Mouse (Mus musculus) forebrain, embryonic 14.5 days (tissue): Measurements from ENCODE around the gene Zfp229. TPM values are rescaled to one million over a fixed set of nuclear protein-coding genes. Genes with fewer than 3 reads are reported as not detected.
"Not testable (repeated sequence)": the region's sequence is repeated elsewhere in the genome, so short reads cannot be mapped to it uniquely, and the experiment has no call there.

Source experiments
- ATAC-seq: fragments of 200-750 bp; cut with Nextera tagmentation; 2 replicates; pipeline ENCODE4 v1.8.0; 2017; ENCODE audit warnings: mild to moderate bottlenecking, moderate library complexity
- DNase-seq: peaks from one replicate; pipeline ENCODE4 v3.0.0-alpha.2; 2015; ENCODE audit warnings: low spot score
- H3K27ac ChIP-seq: fragments of 300-500 bp; sonication (generic); 2 replicates; pipeline ENCODE4 v1.5.1; 2014; ENCODE audit warnings: low read depth, mild to moderate bottlenecking, control low read depth, low read length, moderate library complexity
- H3K27me3 ChIP-seq: fragments of 300-500 bp; sonication (generic); replicated peaks from 2 replicates; pipeline ENCODE4 v1.6.1; 2014; ENCODE audit warnings: low read length, control low read depth, mixed read lengths; ENCODE audit not compliant: control insufficient read depth, insufficient read depth
- H3K36me3 ChIP-seq: fragments of 300-500 bp; sonication (generic); 2 replicates; pipeline ENCODE4 v1.6.1; 2014; ENCODE audit warnings: low read length, control low read depth; ENCODE audit not compliant: control insufficient read depth, insufficient read depth
- H3K4me1 ChIP-seq: fragments of 300-500 bp; sonication (generic); 2 replicates; pipeline ENCODE4 v1.6.1; 2014; ENCODE audit warnings: antibody characterized with exemption, low read length, control low read depth; ENCODE audit not compliant: control insufficient read depth, insufficient read depth
- H3K4me2 ChIP-seq: fragments of 300-500 bp; sonication (generic); 2 replicates; pipeline ENCODE4 v1.6.1; 2014; ENCODE audit warnings: mild to moderate bottlenecking, control low read depth, low read length
- H3K4me3 ChIP-seq: fragments of 300-500 bp; sonication (generic); 2 replicates; pipeline ENCODE4 v1.5.1; 2014; ENCODE audit warnings: low read depth, low read length, control low read depth
- H3K9ac ChIP-seq: fragments of 300-500 bp; sonication (generic); 2 replicates; pipeline ENCODE4 v1.6.1; 2014; ENCODE audit warnings: mild to moderate bottlenecking, low read length, control low read depth, moderate library complexity
- H3K9me3 ChIP-seq: fragments of 300-500 bp; sonication (generic); replicated peaks from 2 replicates; pipeline ENCODE4 v1.6.1; 2016; ENCODE audit warnings: low read length, control low read depth, mixed read lengths; ENCODE audit not compliant: control insufficient read depth
- WGBS: fragments of 180-500 bp; shearing (Covaris S2); extraction: QIAGEN DNeasy Blood & Tissue Kit; methylation state at CpG from one replicate; pipeline ENCODE4 v1.1.7; 2014; 5-methylcytosine and 5-hydroxymethylcytosine counted together
- polyA plus RNA-seq: library from polyadenylated mRNA; unstranded; fragments of >200 nt; fragmentation: Nextera tagmentation; extraction: Ambion mirVana; gene quantifications from 2 replicates; pipeline ENCODE4 v1.2.1, GENCODE M21; 2014

Gene Zfp229
- polyA plus RNA-seq, 1 experiment from 2014 or later, result 6.5 TPM

DNA sequence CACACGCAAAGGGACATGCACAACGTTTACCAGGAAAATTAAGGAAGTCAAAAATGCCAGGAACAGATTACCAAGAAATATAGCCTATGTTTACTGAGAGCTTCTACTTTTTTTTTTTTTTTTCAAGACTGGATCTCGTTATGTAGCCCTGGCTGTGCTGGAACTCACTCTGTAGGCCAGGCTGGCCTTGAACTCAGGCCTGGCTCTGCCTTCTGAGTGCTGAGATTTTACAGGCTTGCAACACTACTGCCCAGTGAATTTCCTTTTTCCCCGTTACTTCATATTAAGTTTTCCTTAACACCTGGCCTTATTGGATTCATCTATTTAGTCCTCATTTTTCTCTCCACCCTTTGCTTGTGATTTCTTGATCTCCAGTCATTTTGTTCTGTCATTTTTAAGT, 2.5 kb downstream of the Zfp229 start:
- Histone ChIP-seq H3K9me3 (no peaks in the 10 kb centered on the region), H3K4me3 (peak overlapping the region; percentile 63), H3K4me1 (peaks cover 6% of the 10 kb centered on the region; the same call in 1 of the 2 replicates), H3K4me2 (peak overlapping the region; percentile 58), H3K36me3 (peaks cover 8% of the 10 kb centered on the region), H3K9ac (peak overlapping the region; percentile 79), H3K27ac (peak overlapping the region; percentile 79; the same call in 1 of the 2 replicates), H3K27me3 (no peaks in the 10 kb centered on the region)
- WGBS, result 83% methylated on average over 4 of the region's 4 CpGs
- ATAC-seq (peak; percentile 35; the same call in 1 of the 2 replicates), DNase-seq (no peak)

GRCm38 (mm10) chr17:21733529-21734031, 3.0 kb downstream of the Zfp229 start:
- Histone ChIP-seq H3K9me3 (no peaks in the 10 kb centered on the region), H3K27ac (peak overlapping the region; percentile 79; the same call in 1 of the 2 replicates), H3K4me2 (peak overlapping the region; percentile 58), H3K4me1 (peaks cover 6% of the 10 kb centered on the region; the same call in 1 of the 2 replicates), H3K36me3 (peaks cover 10% of the 10 kb centered on the region), H3K9ac (peak overlapping the region; percentile 79), H3K4me3 (peak overlapping the region; percentile 63), H3K27me3 (no peaks in the 10 kb centered on the region)
- ATAC-seq (peak; percentile 98), DNase-seq (peak; percentile 94)
- under 1% methylated on average over 27 of the region's 27 CpGs for WGBS

GRCm38 (mm10) chr17:21752791-21753190, 22.2 kb downstream of the Zfp229 start:
- WGBS, result 33% methylated on average over 2 of the region's 2 CpGs
- H3K27ac ChIP-seq, result no peak overlapping the region
- H3K4me3 ChIP-seq, result no peak overlapping the region
- no peaks in the 10 kb centered on the region for H3K9me3 ChIP-seq
- H3K36me3 ChIP-seq, result 0 out of 2 replicates have a peak, but pooled peaks cover 2% of the 10 kb centered on the region
- H3K9ac ChIP-seq, result no peak overlapping the region
- no peak for ATAC-seq
- no peaks in the 10 kb centered on the region for H3K27me3 ChIP-seq
- 0 out of 2 replicates have a peak, but pooled peaks cover 6% of the 10 kb centered on the region for H3K4me1 ChIP-seq
- H3K4me2 ChIP-seq, result no peak overlapping the region
- peak; percentile 3 for DNase-seq

DNA sequence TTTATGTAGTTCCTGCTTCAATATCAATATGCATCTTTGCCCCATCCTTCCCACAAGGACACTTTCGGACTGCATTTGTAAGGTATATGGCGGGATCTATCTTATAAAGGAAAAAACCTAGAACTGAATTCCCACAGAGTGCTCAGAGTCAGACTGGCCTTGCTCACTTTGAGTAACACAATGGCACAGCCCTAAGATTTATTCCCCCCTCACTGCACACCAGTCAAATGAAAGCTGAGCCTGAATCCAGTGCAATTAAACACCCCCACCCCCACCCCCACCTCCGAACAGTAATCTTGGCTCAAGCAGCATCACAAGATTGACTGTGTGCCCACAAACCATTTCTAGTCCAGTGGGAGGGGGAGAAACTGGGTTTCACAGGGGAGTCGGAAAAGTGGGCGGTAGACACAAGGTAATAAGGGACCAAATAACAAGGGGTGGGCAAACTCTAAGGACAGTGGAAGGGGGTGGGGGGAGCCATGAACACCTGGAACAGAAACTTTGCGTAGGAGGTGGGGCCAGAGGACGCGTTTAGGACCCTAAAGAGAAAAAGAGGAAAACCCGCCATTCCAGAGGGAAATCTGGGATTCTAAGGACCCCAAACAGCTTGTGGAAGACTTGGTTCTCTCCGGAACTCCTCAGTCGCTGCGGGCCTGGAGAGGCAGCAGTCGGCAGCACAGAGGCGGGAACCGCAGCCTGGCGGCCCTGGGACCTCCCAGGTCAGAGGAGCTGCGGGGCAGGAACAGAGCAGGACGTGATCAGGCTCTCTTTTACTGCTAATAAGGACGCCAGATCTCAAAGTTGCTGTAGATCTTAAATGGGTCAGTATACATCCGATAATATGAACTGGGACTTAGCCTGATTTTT, 23.0 kb downstream of the Zfp229 start:
- WGBS, result 9% methylated on average over 20 of the region's 20 CpGs
- DNase-seq (peak; percentile 23), ATAC-seq (peak; percentile 65; the same call in 1 of the 2 replicates)
- no peaks in the 10 kb centered on the region for H3K36me3 ChIP-seq
- no peaks in the 10 kb centered on the region for H3K27me3 ChIP-seq
- H3K4me1 ChIP-seq, result 0 out of 2 replicates have a peak, but pooled peaks cover 6% of the 10 kb centered on the region
- peak overlapping the region; percentile 25 for H3K4me3 ChIP-seq
- peak overlapping the region; percentile 58 for H3K4me2 ChIP-seq
- no peak overlapping the region for H3K27ac ChIP-seq
- peak overlapping the region; percentile 50 for H3K9ac ChIP-seq
- no peaks in the 10 kb centered on the region for H3K9me3 ChIP-seq

DNA sequence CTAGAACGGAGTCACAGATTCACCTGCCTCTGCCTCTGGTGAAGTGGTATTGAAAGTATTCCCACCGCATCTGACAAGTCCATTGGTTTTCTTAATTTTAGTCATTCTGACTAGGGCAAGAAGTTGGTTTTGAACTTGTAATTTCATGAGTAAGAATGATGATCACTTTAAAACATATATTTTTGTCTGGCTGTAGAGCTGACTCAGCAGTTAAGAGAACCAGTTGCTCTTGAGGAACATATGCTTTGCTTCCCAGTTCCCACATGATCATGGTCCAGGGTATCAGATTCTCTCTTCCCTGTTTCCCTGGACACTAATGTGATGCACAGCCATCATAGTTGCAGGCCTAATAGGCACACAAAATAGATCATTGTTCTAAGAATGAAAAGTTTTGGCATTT, 39.7 kb downstream of the Zfp229 start:
- no peak overlapping the region for H3K4me3 ChIP-seq
- no peaks in the 10 kb centered on the region for H3K27me3 ChIP-seq
- no peak overlapping the region for H3K9ac ChIP-seq
- H3K36me3 ChIP-seq, result no peaks in the 10 kb centered on the region
- DNase-seq (no peak), ATAC-seq (no peak)
- no peaks in the 10 kb centered on the region for H3K4me1 ChIP-seq
- no peak overlapping the region for H3K27ac ChIP-seq
- H3K4me2 ChIP-seq, result no peak overlapping the region
- 82% methylated on average over 2 of the region's 2 CpGs for WGBS
- no peaks in the 10 kb centered on the region for H3K9me3 ChIP-seq

- no peak overlapping the region for H3K4me3 ChIP-seq
- no peak overlapping the region for H3K4me2 ChIP-seq
- H3K9me3 ChIP-seq, result peaks cover 2% of the 10 kb centered on the region; the same call in 1 of the 2 replicates
- no peaks in the 10 kb centered on the region for H3K36me3 ChIP-seq
- H3K9ac ChIP-seq, result no peak overlapping the region
- no peak overlapping the region for H3K27ac ChIP-seq
- no peak for DNase-seq
- 78% methylated on average over 4 of the region's 4 CpGs for WGBS
- no peaks in the 10 kb centered on the region for H3K27me3 ChIP-seq
- no peak for ATAC-seq
- H3K4me1 ChIP-seq, result no peaks in the 10 kb centered on the region
These were observed 61.7 kb downstream of the Zfp229 start for GRCm38 (mm10) chr17:21792256-21792655.

GRCm38 (mm10) chr17:21801373-21801772, 70.8 kb downstream of the Zfp229 start:
- H3K4me3 ChIP-seq, H3K4me1 ChIP-seq, H3K36me3 ChIP-seq, ATAC-seq, H3K27ac ChIP-seq, H3K4me2 ChIP-seq, H3K9me3 ChIP-seq, DNase-seq, H3K27me3 ChIP-seq, H3K9ac ChIP-seq: not testable (repeated sequence)
- WGBS, result 52% methylated on average over 18 of the region's 19 CpGs
